Mouse (Mus musculus) central nervous system, embryonic 14 days (tissue): ENCODE measurements around the gene 4933402J07Rik. TPM values are rescaled to one million over a fixed set of nuclear protein-coding genes. Genes with fewer than 3 reads are reported as not detected.

ENCODE experiments used
- polyA plus RNA-seq: library from polyadenylated mRNA; depleted of rRNA; stranded (reverse); fragments of >200 nt; gene quantifications from 2 replicates; pipeline ENCODE4 v1.2.3, GENCODE M21; 2012; rRNA removed

The 4933402J07Rik gene
- polyA plus RNA-seq = 0.04 TPM in 1 of 2 replicates, not detected in the other

GRCm38 (mm10) chr8:87563553-87563952 is at the start of gene 4933402J07Rik:
Gene 4933402J07Rik, plus strand, starts transcription at chr8:87563853.

Other genes starting within 250 kb of the 4933402J07Rik start
- 58.5 and 66.6 TPM in 2 replicates for gene Cbln1, start 91.2 kb upstream of the 4933402J07Rik start, polyA plus RNA-seq